Mouse (Mus musculus) embryonic fibroblast, embryonic 13.5 days (primary cell): ENCODE measurements around the gene Ube4a.

Experiments used
- CTCF ChIP-seq: IDR thresholded peaks from 2 replicates; pipeline ENCODE4 v1.5.1; 2011; ENCODE audit warnings: mild to moderate bottlenecking, control low read depth, low read length, moderate library complexity, borderline replicate concordance; ENCODE audit not compliant: insufficient read depth
- POLR2A ChIP-seq: IDR thresholded peaks from 2 replicates; pipeline ENCODE4 v1.6.1; 2011; ENCODE audit warnings: low read depth, mild to moderate bottlenecking, control low read depth, low read length, moderate library complexity

- TF ChIP-seq CTCF, result no peak
- no peak for TF ChIP-seq POLR2A
These were observed 59.8 kb downstream of the Ube4a start for GRCm38 (mm10) chr9:44905620-44906019.
